Mouse (Mus musculus): ENCODE measurements at regions not wholly inside any gene's neighbourhood (a gene's known extent, or its start where the extent isn't known, plus 50 kb on each side); places are given as distances from the start of the nearest gene placed in this dataset.

DNA sequence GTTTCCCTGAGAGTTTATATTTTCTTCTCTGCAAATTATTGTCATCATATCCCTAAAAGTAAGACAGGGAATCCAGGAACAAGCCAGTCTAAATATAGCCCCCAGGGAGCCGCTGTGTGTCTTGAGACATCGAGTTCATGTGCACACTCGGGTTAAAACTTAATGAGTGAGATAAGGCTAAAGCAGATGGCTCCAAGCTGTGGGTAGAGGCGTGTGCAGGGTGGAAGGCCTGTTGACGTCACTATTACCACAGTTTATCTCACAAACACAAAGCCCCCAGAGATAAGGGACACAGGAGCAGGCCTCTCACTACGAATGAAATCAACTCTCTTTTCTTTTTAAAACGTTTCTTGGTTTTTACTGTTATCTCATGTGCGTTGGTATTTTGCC, 218.6 kb upstream of the Hes1 start:
- TF ChIP-seq CTCF (IDR thresholded peaks at IDR 0.05; ENCODE audit: control insufficient read depth, insufficient read depth, insufficient replicate concordance, low read depth, low read length) (no peak), POLR2A (IDR thresholded peaks at IDR 0.05; ENCODE audit: control insufficient read depth, low read depth, low read length) (no peak)
